Mouse (Mus musculus): Measurements from ENCODE around the gene Mtmr4.

DNA sequence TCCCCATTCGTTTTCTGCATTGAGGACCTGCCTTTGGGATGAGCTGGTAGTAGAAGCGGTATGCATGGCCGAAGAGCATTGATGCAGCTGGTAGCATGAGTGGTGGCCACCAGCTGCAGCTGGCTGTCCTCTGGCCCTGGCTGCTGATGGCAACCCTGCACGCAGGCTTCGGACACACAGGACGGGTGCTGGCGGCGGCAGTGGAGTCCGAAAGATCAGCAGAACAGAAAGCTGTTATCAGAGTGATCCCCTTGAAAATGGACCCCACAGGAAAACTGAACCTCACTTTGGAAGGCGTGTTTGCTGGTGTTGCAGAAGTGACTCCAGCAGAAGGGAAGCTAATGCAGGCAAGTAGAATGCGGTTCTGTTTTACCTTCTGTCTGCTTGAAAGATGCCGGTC is 72.6 kb downstream of the Mtmr4 start:
- TF ChIP-seq CTCF (IDR thresholded peaks at IDR 0.05; ENCODE audit: low read depth): no peak
- no peak for TF ChIP-seq EP300 (IDR thresholded peaks at IDR 0.05; ENCODE audit: low read depth)

All from liver, postnatal 0 days (tissue).